Mouse (Mus musculus) C2C12 (cell line): ENCODE results near the gene Txlna.

Source experiments
- CEBPB ChIP-seq: IDR thresholded peaks from one replicate; pipeline ENCODE4 v1.6.1; 2011; ENCODE audit warnings: low read depth, mild to moderate bottlenecking, control low read depth, moderate library complexity
- CTCF ChIP-seq: IDR thresholded peaks from one replicate; pipeline ENCODE4 v1.5.1; 2011; ENCODE audit not compliant: control insufficient read depth, insufficient read depth, insufficient read length
- FOSL1 ChIP-seq: IDR thresholded peaks from one replicate; pipeline ENCODE4 v1.8.0; 2011; ENCODE audit warnings: mild to moderate bottlenecking, low read length; ENCODE audit not compliant: poor library complexity, insufficient read depth, severe bottlenecking
- MAX ChIP-seq: IDR thresholded peaks from one replicate; pipeline ENCODE4 v1.6.1; 2011; ENCODE audit warnings: mild to moderate bottlenecking, control low read depth
- MYOD1 ChIP-seq: IDR thresholded peaks from one replicate; pipeline ENCODE4 v1.6.1; 2011; ENCODE audit warnings: low read depth; ENCODE audit not compliant: control insufficient read depth, insufficient read length
- MYOG ChIP-seq: IDR thresholded peaks from one replicate; pipeline ENCODE4 v1.6.1; 2011; ENCODE audit not compliant: control insufficient read depth, insufficient read length; ENCODE audit errors: extremely low read depth
- USF1 ChIP-seq: IDR thresholded peaks from one replicate; pipeline ENCODE4 v1.6.1; 2011; ENCODE audit warnings: low read depth, mild to moderate bottlenecking, control low read depth, moderate library complexity

DNA sequence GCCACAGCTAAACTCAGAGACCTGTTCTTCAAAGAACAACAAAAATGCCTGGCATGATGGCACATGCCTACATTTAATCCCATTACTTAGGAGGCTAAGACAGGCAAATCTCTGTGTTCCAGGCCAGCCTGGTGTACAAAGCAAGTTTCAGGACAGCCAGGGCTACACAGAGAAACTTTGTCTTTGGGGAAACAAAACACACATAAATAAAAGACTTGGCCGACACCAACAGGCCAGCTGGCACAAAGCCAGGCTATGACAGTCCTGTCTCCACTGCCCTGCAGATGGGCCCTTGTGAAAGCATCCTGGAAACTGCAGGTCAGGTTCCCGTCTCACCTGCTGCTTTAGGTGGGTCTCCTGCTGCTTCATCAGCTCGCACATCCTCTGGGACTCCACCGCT lies 9.9 kb downstream of the Txlna start:
- TF ChIP-seq CTCF (no peak), USF1 (no peak), MAX (no peak), MYOD1 (no peak), CEBPB (no peak), FOSL1 (no peak), MYOG (no peak)
